Mouse (Mus musculus) spleen, adult 2 months (tissue): ENCODE measurements at regions not wholly inside any gene's neighbourhood (a gene's known extent, or its start where the extent isn't known, plus 50 kb on each side); places are given as distances from the start of the nearest gene placed in this dataset.

Experiments used
- CTCF ChIP-seq: fragments of 200-500 bp; IDR thresholded peaks from 2 replicates; pipeline ENCODE4 v1.5.1; 2011; ENCODE audit warnings: mild to moderate bottlenecking, inconsistent platforms; ENCODE audit not compliant: insufficient read depth, insufficient read length, insufficient replicate concordance; ENCODE audit errors: extremely low read depth
- POLR2A ChIP-seq: fragments of 200-500 bp; IDR thresholded peaks from 2 replicates; pipeline ENCODE4 v1.6.1; 2011; ENCODE audit warnings: low read depth, low read length, inconsistent platforms

DNA sequence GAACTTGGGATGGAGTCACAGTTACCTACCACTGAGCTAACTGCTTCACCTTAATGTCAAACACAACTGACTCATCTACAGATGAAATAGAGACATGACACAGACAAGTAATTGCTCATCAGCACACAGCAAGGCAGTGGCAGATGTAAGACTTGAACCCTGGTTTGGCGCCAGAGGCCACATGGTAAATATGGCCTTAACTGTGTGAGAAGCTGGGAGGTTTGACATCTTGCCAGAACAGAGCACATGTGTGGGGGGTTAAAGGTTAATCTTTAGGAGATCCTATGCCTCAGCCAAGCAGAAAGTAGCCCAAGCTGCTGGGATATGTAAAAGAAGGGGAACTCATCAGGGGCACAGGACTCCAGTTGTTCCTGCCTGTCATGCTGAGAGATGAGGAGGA, 114.9 kb downstream of the CK137956 start:
- TF ChIP-seq POLR2A = no peak
- TF ChIP-seq CTCF = no peak
